Mouse (Mus musculus): ENCODE measurements around the gene Rdh9. TPM values are rescaled to one million over a fixed set of nuclear protein-coding genes. Genes with fewer than 3 reads are reported as not detected.

Rdh9 gene
- polyA plus RNA-seq (2012; rRNA removed): 0.11 and 0.23 TPM in 2 replicates

GRCm38 (mm10) chr10:127776011-127776410 is at the start of gene Rdh9:
Gene Rdh9 (plus strand): TSS chr10:127776386.
- no peaks in the 10 kb centered on the region for H3K27me3 ChIP-seq (ENCODE audit: control insufficient read depth, insufficient read depth, low read length)
- H3K27ac ChIP-seq (ENCODE audit: control insufficient read depth, insufficient read depth, low read depth, low read length): no peak within 1 kb of the TSS
- H3K36me3 ChIP-seq (ENCODE audit: control insufficient read depth, insufficient read depth, low read length): no peaks in the 10 kb centered on the region
- H3K4me3 ChIP-seq (ENCODE audit: control insufficient read depth, low read depth, low read length): no peak within 1 kb of the TSS
- TF ChIP-seq CTCF (IDR thresholded peaks at IDR 0.05; ENCODE audit: control insufficient read depth, insufficient read depth, insufficient replicate concordance, low read depth, low read length): no peak
- no peak for TF ChIP-seq POLR2A (IDR thresholded peaks at IDR 0.05; ENCODE audit: control insufficient read depth, low read depth, low read length)
- no peaks in the 10 kb centered on the region for H3K4me1 ChIP-seq (ENCODE audit: control insufficient read depth, insufficient read depth, low read length)

- Histone ChIP-seq H3K27me3 (ENCODE audit: control insufficient read depth, insufficient read depth, low read length) (no peaks in the 10 kb centered on the region), H3K27ac (ENCODE audit: control insufficient read depth, insufficient read depth, low read depth, low read length) (no peak overlapping the region), H3K4me3 (ENCODE audit: control insufficient read depth, low read depth, low read length) (no peak overlapping the region), H3K36me3 (ENCODE audit: control insufficient read depth, insufficient read depth, low read length) (no peaks in the 10 kb centered on the region), H3K4me1 (ENCODE audit: control insufficient read depth, insufficient read depth, low read length) (no peaks in the 10 kb centered on the region)
- no peak for TF ChIP-seq CTCF (IDR thresholded peaks at IDR 0.05; ENCODE audit: control insufficient read depth, insufficient read depth, insufficient replicate concordance, low read depth, low read length)
- TF ChIP-seq POLR2A (IDR thresholded peaks at IDR 0.05; ENCODE audit: control insufficient read depth, low read depth, low read length): no peak
Observed at GRCm38 (mm10) chr10:127728437-127728836, 47.7 kb upstream of the Rdh9 start.

- no peak overlapping the region for H3K27ac ChIP-seq (ENCODE audit: control insufficient read depth, insufficient read depth, low read depth, low read length)
- H3K4me1 ChIP-seq (ENCODE audit: control insufficient read depth, insufficient read depth, low read length): no peaks in the 10 kb centered on the region
- no peaks in the 10 kb centered on the region for H3K36me3 ChIP-seq (ENCODE audit: control insufficient read depth, insufficient read depth, low read length)
- H3K27me3 ChIP-seq (ENCODE audit: control insufficient read depth, insufficient read depth, low read length): no peaks in the 10 kb centered on the region
- no peak overlapping the region for H3K4me3 ChIP-seq (ENCODE audit: control insufficient read depth, low read depth, low read length)
- TF ChIP-seq POLR2A (IDR thresholded peaks at IDR 0.05; ENCODE audit: control insufficient read depth, low read depth, low read length) (no peak), CTCF (IDR thresholded peaks at IDR 0.05; ENCODE audit: control insufficient read depth, insufficient read depth, insufficient replicate concordance, low read depth, low read length) (no peak)
Observed at GRCm38 (mm10) chr10:127730285-127730932, 45.8 kb upstream of the Rdh9 start.

GRCm38 (mm10) chr10:127730933-127731310 is 45.3 kb upstream of the Rdh9 start:
- Histone ChIP-seq H3K36me3 (ENCODE audit: control insufficient read depth, insufficient read depth, low read length) (no peaks in the 10 kb centered on the region), H3K4me1 (ENCODE audit: control insufficient read depth, insufficient read depth, low read length) (no peaks in the 10 kb centered on the region), H3K27me3 (ENCODE audit: control insufficient read depth, insufficient read depth, low read length) (no peaks in the 10 kb centered on the region), H3K27ac (ENCODE audit: control insufficient read depth, insufficient read depth, low read depth, low read length) (no peak overlapping the region), H3K4me3 (ENCODE audit: control insufficient read depth, low read depth, low read length) (no peak overlapping the region)
- TF ChIP-seq CTCF (IDR thresholded peaks at IDR 0.05; ENCODE audit: control insufficient read depth, insufficient read depth, insufficient replicate concordance, low read depth, low read length) (no peak), POLR2A (IDR thresholded peaks at IDR 0.05; ENCODE audit: control insufficient read depth, low read depth, low read length) (no peak)

- H3K4me1 ChIP-seq (ENCODE audit: control insufficient read depth, insufficient read depth, low read length): no peaks in the 10 kb centered on the region
- no peak overlapping the region for H3K27ac ChIP-seq (ENCODE audit: control insufficient read depth, insufficient read depth, low read depth, low read length)
- no peaks in the 10 kb centered on the region for H3K36me3 ChIP-seq (ENCODE audit: control insufficient read depth, insufficient read depth, low read length)
- no peaks in the 10 kb centered on the region for H3K27me3 ChIP-seq (ENCODE audit: control insufficient read depth, insufficient read depth, low read length)
- no peak for TF ChIP-seq CTCF (IDR thresholded peaks at IDR 0.05; ENCODE audit: control insufficient read depth, insufficient read depth, insufficient replicate concordance, low read depth, low read length)
- TF ChIP-seq POLR2A (IDR thresholded peaks at IDR 0.05; ENCODE audit: control insufficient read depth, low read depth, low read length): no peak
- H3K4me3 ChIP-seq (ENCODE audit: control insufficient read depth, low read depth, low read length): no peak overlapping the region
Observed at GRCm38 (mm10) chr10:127731397-127731796, 44.8 kb upstream of the Rdh9 start.

- H3K27me3 ChIP-seq (ENCODE audit: control insufficient read depth, insufficient read depth, low read length): no peaks in the 10 kb centered on the region
Observed at GRCm38 (mm10) chr10:127734434-127734833, 41.8 kb upstream of the Rdh9 start.

GRCm38 (mm10) chr10:127736266-127736665 is 39.9 kb upstream of the Rdh9 start:
- H3K36me3 ChIP-seq (ENCODE audit: control insufficient read depth, insufficient read depth, low read length): no peaks in the 10 kb centered on the region
- H3K4me1 ChIP-seq (ENCODE audit: control insufficient read depth, insufficient read depth, low read length): peaks cover 10% of the 10 kb centered on the region
- H3K27ac ChIP-seq (ENCODE audit: control insufficient read depth, insufficient read depth, low read depth, low read length): no peak overlapping the region
- no peaks in the 10 kb centered on the region for H3K27me3 ChIP-seq (ENCODE audit: control insufficient read depth, insufficient read depth, low read length)
- TF ChIP-seq POLR2A (IDR thresholded peaks at IDR 0.05; ENCODE audit: control insufficient read depth, low read depth, low read length) (no peak), CTCF (IDR thresholded peaks at IDR 0.05; ENCODE audit: control insufficient read depth, insufficient read depth, insufficient replicate concordance, low read depth, low read length) (no peak)
- H3K4me3 ChIP-seq (ENCODE audit: control insufficient read depth, low read depth, low read length): no peak overlapping the region

More at GRCm38 (mm10) chr10:127734434-127734833, 41.8 kb upstream of the Rdh9 start:
- peaks cover 7% of the 10 kb centered on the region for H3K4me1 ChIP-seq (ENCODE audit: control insufficient read depth, insufficient read depth, low read length)
- H3K4me3 ChIP-seq (ENCODE audit: control insufficient read depth, low read depth, low read length): no peak overlapping the region
- no peaks in the 10 kb centered on the region for H3K36me3 ChIP-seq (ENCODE audit: control insufficient read depth, insufficient read depth, low read length)
- TF ChIP-seq POLR2A (IDR thresholded peaks at IDR 0.05; ENCODE audit: control insufficient read depth, low read depth, low read length) (no peak), CTCF (IDR thresholded peaks at IDR 0.05; ENCODE audit: control insufficient read depth, insufficient read depth, insufficient replicate concordance, low read depth, low read length) (0 out of 2 replicates have a peak, but pooled peaks have one; percentile 14)
- H3K27ac ChIP-seq (ENCODE audit: control insufficient read depth, insufficient read depth, low read depth, low read length): no peak overlapping the region

All from testis, adult 2 months (tissue).